Mouse (Mus musculus) layer of hippocampus, adult 11-12 months (tissue): Measurements from ENCODE around the gene Erv3.
"Not testable (repeated sequence)": the region's sequence is repeated elsewhere in the genome, so short reads cannot be mapped to it uniquely, and the experiment has no call there.

ENCODE experiments used
- DNase-seq: peaks from one replicate; pipeline ENCODE4 v3.0.0; 2022; ENCODE audit warnings: low spot score

The Erv3 gene

DNA sequence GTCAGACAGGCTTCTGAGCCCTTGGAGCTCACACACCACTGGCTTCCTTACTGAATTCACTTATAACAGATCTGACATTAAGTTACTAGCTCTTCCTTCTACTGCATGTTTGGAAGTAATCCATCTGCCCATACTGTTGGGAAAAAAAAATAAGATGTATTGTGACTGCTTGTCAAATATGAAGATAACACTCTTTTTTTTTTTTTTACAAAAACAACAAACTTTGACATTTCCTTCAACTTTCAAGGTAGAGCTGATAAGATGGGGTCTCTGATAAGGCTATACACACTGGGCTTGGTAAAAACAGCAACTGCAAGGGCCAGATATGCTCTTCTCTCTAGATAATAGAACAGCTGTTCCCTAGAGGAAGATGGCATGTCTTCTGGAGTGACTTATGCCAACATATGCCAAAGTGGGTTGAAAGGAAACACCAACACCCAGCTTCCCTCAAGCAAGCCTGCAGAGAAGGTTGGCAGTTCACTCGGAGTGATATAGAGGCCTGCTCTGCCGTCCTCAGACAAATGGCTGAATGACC lies 4.8 kb upstream of the Erv3 start:
- no peak for DNase-seq

- no peak for DNase-seq
These were observed 3.9 kb upstream of the Erv3 start for GRCm38 (mm10) chr2:131863472-131863871.

GRCm38 (mm10) chr2:131862617-131863275 lies 3.2 kb upstream of the Erv3 start:
- DNase-seq: no peak

DNA sequence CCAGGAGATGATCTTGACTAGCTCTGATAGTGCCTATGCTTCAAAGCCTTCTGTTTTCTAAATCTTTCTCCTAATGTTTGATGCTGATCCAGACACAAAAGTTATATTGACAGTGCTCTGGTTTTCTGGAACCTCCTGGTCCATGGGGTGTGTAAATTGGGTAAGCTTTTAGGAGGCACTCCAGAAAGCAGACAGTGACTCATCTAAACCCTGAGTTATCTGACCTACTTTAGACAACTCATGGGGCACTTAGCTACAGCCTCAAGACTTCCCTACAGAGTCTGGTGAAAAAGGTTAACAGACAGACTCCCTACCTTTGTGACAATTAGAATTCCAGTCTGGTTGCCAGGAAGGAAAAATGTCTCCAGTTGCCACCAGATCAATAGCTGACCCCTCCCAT lies 1.7 kb downstream of the Erv3 start:
- DNase-seq: no peak

DNA sequence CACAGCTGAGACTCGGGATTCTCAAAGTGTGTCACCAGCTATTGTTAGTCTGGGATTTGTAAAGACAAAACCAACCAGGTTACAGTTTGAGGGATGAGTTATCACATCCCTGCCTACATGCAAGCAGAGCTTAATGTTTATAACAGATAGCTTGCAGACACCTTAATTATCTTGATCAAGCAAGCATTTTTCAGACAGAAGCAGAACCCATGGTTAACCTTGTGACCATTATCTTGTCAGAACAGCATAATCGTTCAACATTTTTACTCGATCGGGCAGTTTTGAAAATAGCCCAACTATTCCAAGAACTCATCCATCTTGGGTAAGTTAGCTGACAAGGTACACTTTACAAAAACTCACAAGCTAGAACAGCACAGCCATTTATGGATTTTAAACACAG lies 5.8 kb downstream of the Erv3 start:
- no peak for DNase-seq

DNA sequence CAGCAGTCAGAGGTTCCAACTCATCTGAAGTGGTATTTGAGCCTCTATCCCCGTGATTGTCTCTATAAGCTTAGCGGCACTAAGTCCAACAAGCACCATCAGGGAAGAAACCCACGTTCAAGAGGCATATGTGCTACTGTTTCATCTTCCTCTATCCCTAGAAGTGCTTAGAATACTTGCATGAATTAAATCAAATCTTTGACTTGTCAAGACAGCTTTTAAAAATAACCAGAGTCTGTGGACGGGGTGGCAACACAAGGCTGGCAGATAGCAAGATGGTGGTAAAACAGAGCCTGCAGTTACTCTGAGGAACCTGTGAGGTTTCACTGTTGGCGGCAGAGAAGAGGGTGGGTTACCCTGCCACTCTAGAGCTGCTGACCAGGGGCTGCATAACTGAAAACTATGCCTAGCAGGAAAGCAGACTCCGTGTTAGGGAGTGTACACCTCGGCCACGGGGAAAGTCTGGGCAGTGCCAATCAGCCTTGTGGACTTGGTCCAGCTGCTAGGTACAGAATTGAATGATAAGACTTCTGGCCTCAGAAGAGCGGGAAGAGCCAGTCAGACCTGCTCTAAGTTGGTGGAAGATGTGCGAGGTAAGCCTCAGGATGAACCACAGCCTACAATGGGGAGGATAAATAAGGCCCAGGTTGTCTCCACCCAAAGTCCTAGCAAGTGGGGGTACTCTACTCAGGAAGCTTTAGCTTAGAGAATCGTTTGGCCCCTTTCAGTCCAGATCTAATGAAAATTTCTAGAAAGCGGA lies 8.0 kb downstream of the Erv3 start:
- no peak for DNase-seq

- no peak for DNase-seq
These were observed 9.5 kb downstream of the Erv3 start for GRCm38 (mm10) chr2:131850047-131850446.

DNA sequence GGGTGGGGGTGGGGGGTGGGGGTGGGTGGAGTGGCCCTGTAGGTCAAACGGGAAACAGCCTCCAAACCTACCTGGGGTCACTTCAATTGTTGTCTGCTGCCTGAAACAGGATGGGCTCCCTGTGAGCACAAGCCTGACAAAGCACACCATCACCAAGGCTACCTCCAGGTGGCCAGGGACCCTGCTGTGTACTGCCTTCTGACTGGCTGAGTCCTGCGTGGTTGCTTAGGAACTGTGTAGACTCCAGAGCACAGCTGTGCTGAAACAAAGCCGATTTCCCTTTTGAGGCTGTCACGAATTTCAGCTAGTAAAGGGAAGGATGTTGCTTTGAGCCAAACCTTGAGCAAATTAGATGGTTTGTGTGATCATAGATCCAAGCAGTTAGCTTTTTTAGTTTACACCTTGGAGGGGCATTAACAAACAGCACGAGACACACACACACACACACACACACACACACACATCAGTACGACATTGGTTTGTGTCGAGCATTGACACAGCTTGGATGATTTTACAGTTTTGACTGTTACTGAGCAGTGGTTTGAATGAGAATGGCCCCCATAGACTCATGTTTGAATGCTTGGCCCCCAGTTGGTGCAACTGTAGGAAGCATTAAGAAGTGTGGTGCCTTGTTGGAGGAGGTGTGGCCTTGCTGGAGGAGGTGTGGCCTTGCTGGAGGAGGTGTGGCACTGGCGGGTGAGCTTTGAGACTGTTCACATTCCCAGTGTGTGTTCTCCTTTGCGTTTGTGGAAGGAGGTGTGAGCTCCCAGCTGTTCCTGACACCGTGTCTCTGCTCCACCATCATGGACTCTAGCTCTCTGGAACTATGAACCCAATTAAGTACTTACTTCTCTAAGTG lies 11.8 kb downstream of the Erv3 start:
- DNase-seq: peak; percentile 73

DNA sequence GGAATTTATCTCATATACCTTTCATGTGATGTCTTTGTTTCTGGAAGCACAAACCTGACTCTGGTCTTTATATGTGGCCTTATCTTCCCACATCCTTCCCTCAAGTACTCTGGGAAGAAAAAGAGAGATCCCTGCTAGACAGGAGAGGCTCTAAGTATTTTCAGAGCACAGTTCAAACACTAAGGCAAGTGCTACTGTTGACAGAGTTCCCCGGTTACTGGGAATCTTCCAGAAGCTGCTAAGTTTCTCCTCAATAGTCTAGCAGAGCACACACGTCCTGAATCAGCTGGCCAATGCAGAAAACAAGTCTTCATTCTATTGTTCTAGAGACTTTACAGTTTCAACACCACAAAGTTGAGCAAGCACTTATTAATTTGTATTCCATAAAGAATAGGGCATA lies 12.7 kb downstream of the Erv3 start:
- DNase-seq: no peak

DNA sequence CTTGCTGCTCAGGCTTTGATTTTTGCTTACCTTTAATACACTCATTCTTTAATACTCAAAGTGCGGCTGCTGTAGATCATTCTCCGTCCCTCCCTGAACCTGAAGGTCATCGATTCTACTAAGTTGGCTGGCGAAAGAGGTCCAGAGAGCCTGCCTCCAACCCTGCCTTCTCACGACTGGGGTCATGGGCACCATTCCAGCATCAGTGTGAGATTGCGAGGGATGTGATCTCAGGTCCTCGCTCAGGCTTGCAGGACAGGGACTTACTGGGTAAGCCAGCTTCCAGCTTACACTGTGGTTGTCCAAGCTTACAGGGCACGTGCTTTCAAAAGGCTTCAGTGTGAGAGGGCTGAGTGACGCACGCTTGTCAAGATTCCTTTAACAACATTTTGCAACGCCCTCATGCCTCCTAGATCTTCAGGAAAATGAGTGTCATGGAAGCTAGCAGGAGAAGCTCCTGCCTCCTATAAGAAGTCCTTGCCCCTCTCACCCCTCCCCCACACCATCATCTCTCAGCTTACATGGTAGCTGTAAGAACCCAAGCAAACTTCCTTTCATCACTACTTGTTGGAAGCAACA lies 13.3 kb downstream of the Erv3 start:
- DNase-seq: no peak

GRCm38 (mm10) chr2:131845671-131846070 lies 13.9 kb downstream of the Erv3 start:
- DNase-seq: no peak

- DNase-seq: no peak
These were observed 17.0 kb downstream of the Erv3 start for GRCm38 (mm10) chr2:131842568-131842967.

DNA sequence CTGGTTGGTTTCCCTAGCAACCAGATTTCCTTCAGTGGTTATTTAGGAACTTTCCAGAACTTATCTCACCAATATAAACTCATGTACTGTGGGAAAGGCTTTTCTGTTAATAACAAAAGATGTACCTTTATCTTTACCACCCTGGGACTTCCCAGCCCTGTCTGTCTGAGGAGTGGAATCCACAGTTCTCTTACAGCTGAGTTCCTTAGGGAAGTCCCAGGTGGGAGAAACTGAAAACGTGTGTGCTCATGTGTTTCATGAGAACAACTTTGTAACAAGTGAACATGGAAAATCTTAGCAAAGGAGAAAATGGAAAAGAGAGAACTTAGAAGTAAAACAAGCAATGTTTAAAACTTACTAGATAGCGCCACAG lies 18.2 kb downstream of the Erv3 start:
- DNase-seq: no peak

GRCm38 (mm10) chr2:131840611-131841320 lies 18.8 kb downstream of the Erv3 start:
- no peak for DNase-seq

DNA sequence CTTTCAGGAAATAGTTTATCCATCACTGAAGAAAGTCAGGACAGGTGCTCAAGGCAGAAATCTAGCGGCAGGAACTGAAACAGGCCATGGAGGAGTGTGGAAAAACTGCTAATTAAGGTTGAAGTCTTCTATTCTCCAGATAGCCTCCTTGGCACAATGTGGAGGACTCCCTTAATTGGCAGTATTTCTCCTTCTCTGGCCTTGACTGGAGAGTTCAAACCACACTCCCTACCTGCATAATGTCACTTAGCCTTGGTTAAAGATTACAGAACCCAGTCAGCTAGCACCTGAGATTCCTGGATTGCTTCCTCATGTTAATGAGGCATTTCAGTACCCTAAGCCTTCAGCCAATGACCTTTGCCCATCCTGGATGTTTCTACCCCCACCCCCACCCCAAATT lies 25.3 kb downstream of the Erv3 start:
- DNase-seq: no peak

- no peak for DNase-seq
These were observed 27.7 kb downstream of the Erv3 start for GRCm38 (mm10) chr2:131831861-131832260.

- not testable (repeated sequence) for DNase-seq
These were observed 28.6 kb downstream of the Erv3 start for GRCm38 (mm10) chr2:131830945-131831344.

- DNase-seq: peak; percentile 90
These were observed 31.3 kb downstream of the Erv3 start for GRCm38 (mm10) chr2:131827999-131828975.

DNA sequence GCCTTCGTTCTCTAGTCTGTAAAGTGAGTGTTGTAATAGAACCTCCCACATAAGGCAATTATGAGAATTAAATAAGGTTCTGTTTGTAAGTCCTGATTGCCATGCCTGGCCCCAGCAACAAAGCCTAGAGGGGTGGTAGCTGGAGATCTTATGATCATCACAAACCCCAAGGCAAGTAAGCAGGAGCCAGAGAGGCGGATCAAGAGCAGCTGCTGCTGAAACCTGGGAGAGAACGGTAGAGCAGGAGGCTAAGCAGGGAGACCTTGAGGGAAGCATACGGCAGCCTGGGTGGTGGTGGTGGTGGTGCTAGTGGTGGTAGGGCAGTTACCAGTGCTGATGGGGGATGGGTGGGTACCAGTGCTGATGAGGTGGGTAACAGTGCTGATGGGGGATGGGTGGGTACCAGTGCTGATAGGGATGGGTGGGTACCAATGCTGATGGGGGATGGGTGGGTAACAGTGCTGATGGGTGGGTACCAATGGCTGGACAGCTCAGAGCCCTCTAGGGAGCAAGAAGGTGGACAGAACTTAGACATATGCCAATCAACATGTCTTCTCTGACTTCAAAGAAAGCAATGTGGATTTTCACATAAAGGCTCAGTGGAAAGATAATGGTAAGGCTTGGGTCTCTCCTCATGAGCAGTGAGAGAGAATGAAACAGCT lies 32.4 kb downstream of the Erv3 start:
- DNase-seq: no peak

DNA sequence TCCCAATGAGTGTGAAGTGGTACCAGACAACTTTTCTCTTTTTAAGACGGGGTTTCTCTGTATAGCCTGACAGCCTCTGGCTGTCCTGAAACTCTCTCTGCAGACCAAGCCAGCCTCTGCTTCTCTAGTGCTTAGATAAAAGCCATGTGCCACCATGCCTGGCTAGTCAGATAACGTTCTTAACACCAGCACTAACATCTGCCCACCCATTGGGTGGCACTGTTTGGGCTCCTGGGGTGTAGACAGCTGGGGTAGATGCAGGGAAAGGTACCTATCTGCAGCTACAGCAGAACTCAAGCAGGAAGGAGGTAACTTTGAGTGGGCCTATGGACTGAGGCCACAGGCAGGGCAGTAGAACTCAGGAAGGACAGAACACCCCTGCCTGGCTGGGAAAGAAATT lies 34.0 kb downstream of the Erv3 start:
- DNase-seq: no peak
